Mouse (Mus musculus) liver, embryonic 12.5 days (tissue): ENCODE results near the gene Gtf2h3. TPM values are rescaled to one million over a fixed set of nuclear protein-coding genes. Genes with fewer than 3 reads are reported as not detected.
A peak's percentile ranks its signal among the peaks of the same experiment; 100 is the strongest.
"Not testable (repeated sequence)": the region's sequence is repeated elsewhere in the genome, so short reads cannot be mapped to it uniquely, and the experiment has no call there.

Source experiments
- ATAC-seq: fragments of 200-750 bp; cut with Nextera tagmentation; 2 replicates; pipeline ENCODE4 v1.8.0; 2017; ENCODE audit warnings: moderate number of reproducible peaks, mild to moderate bottlenecking, moderate library complexity
- H3K27ac ChIP-seq: fragments of 300-500 bp; sonication (generic); 2 replicates; pipeline ENCODE4 v1.5.1; 2016; ENCODE audit warnings: mild to moderate bottlenecking
- H3K27me3 ChIP-seq: fragments of 300-500 bp; sonication (generic); replicated peaks from 2 replicates; pipeline ENCODE4 v1.6.1; 2016; ENCODE audit warnings: mild to moderate bottlenecking, moderate library complexity
- H3K36me3 ChIP-seq: fragments of 300-500 bp; sonication (generic); 2 replicates; pipeline ENCODE4 v1.6.1; 2016; ENCODE audit warnings: mild to moderate bottlenecking, moderate library complexity
- H3K4me1 ChIP-seq: fragments of 300-500 bp; sonication (generic); 2 replicates; pipeline ENCODE4 v1.6.1; 2016
- H3K4me2 ChIP-seq: fragments of 300-500 bp; sonication (generic); 2 replicates; pipeline ENCODE4 v1.6.1; 2016; ENCODE audit warnings: mild to moderate bottlenecking, moderate library complexity
- H3K4me3 ChIP-seq: fragments of 300-500 bp; sonication (generic); 2 replicates; pipeline ENCODE4 v1.5.1; 2016; ENCODE audit warnings: mild to moderate bottlenecking, moderate library complexity
- H3K9ac ChIP-seq: fragments of 300-500 bp; sonication (generic); 2 replicates; pipeline ENCODE4 v1.6.1; 2016; ENCODE audit warnings: mild to moderate bottlenecking, moderate library complexity
- H3K9me3 ChIP-seq: fragments of 300-500 bp; sonication (generic); replicated peaks from 2 replicates; pipeline ENCODE4 v1.6.1; 2016; ENCODE audit warnings: mild to moderate bottlenecking, moderate library complexity
- WGBS: fragments of 180-500 bp; shearing (Covaris S2); methylation state at CpG from one replicate; pipeline ENCODE4 v1.1.7; 2016; ENCODE audit not compliant: insufficient replicate concordance; 5-methylcytosine and 5-hydroxymethylcytosine counted together
- polyA plus RNA-seq: library from polyadenylated mRNA; unstranded; fragments of >200 nt; fragmentation: Nextera tagmentation; extraction: Ambion mirVana; gene quantifications from 2 replicates; pipeline ENCODE4 v1.2.1, GENCODE M21; 2016

Gtf2h3 gene
- polyA plus RNA-seq, 1 experiment from 2014 or later: 43.3 TPM

DNA sequence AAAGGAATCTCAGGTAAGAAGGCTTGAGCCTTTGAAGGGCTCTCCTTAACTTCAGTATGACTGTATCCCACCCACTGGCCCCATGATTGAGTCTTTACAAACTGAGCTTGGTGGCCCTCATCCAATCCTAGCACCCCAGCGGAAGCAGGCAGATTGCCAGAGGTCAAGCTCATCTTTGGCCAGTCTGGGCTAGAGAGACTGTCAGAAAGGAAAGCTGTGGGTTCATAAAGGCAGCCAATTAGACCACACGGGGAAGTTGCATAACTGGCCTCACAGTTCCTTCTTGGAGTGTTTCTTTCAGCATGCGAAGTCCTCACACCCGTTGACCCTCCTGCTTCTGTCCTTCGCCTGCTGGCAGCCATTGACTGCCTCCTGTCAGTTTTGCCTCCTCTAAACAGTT lies 3.6 kb downstream of the Gtf2h3 start:
- Histone ChIP-seq H3K9me3 (no peaks in the 10 kb centered on the region), H3K4me2 (no peak overlapping the region), H3K9ac (no peak overlapping the region), H3K27ac (no peak overlapping the region), H3K36me3 (peaks cover 50% of the 10 kb centered on the region), H3K4me3 (no peak overlapping the region), H3K27me3 (no peaks in the 10 kb centered on the region), H3K4me1 (peaks cover 24% of the 10 kb centered on the region)
- 57% methylated on average over 5 of the region's 5 CpGs for WGBS
- no peak for ATAC-seq

GRCm38 (mm10) chr5:124592768-124593167 lies 13.8 kb downstream of the Gtf2h3 start:
- Histone ChIP-seq H3K4me2 (no peak overlapping the region), H3K27me3 (no peaks in the 10 kb centered on the region), H3K36me3 (peaks cover 71% of the 10 kb centered on the region), H3K9me3 (no peaks in the 10 kb centered on the region), H3K4me1 (no peaks in the 10 kb centered on the region), H3K27ac (no peak overlapping the region), H3K9ac (no peak overlapping the region), H3K4me3 (no peak overlapping the region)
- no peak for ATAC-seq
- WGBS: 86% methylated on average over 3 of the region's 3 CpGs

GRCm38 (mm10) chr5:124598224-124599174 lies 19.6 kb downstream of the Gtf2h3 start:
- WGBS: 9% methylated on average over 30 of the region's 30 CpGs
- peak overlapping the region; percentile 68 for H3K4me3 ChIP-seq
- no peaks in the 10 kb centered on the region for H3K9me3 ChIP-seq

GRCm38 (mm10) chr5:124599726-124600125 lies 20.8 kb downstream of the Gtf2h3 start:
- not testable (repeated sequence) for H3K4me3 ChIP-seq, H3K27me3 ChIP-seq, H3K9me3 ChIP-seq, H3K27ac ChIP-seq, H3K4me2 ChIP-seq, ATAC-seq, H3K9ac ChIP-seq
- H3K36me3 ChIP-seq: peaks cover 21% of the 10 kb centered on the region
- WGBS: 23% methylated on average over 8 of the region's 8 CpGs
- peaks cover 15% of the 10 kb centered on the region for H3K4me1 ChIP-seq

More at GRCm38 (mm10) chr5:124598224-124599174, 19.6 kb downstream of the Gtf2h3 start:
- Histone ChIP-seq H3K36me3 (peaks cover 33% of the 10 kb centered on the region), H3K9ac (peak overlapping the region; percentile 53), H3K27ac (no peak overlapping the region), H3K4me2 (peak overlapping the region; percentile 83), H3K27me3 (no peaks in the 10 kb centered on the region), H3K4me1 (peaks cover 12% of the 10 kb centered on the region)
- ATAC-seq: peak; percentile 95

GRCm38 (mm10) chr5:124602349-124602748 lies 23.4 kb downstream of the Gtf2h3 start:
- Histone ChIP-seq H3K4me3 (no peak overlapping the region), H3K36me3 (no peaks in the 10 kb centered on the region), H3K9ac (no peak overlapping the region), H3K27me3 (no peaks in the 10 kb centered on the region), H3K9me3 (no peaks in the 10 kb centered on the region), H3K27ac (no peak overlapping the region), H3K4me1 (peaks cover 17% of the 10 kb centered on the region), H3K4me2 (no peak overlapping the region)
- no peak for ATAC-seq
- 45% methylated on average over 5 of the region's 5 CpGs for WGBS

DNA sequence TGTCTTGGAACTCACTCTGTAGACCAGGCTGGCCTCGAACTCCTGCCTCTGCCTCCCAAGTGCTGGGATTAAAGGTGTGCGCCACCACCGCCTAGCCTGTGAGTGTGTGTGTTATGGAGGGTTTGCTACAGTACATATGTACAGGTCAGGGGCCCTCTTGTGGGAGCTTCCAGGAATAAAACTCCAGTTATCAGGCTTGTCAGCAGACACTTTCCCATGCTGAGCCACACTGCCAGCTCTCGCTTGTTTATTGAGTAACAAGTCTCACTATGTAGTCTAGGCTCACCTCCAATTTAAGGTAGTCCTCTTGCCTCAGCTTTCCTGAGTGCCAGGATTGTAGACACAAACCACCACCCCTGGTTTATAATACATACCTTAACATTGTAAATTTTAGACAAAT lies 25.4 kb downstream of the Gtf2h3 start:
- WGBS: 70% methylated on average over 4 of the region's 4 CpGs
- ATAC-seq: no peak
- no peaks in the 10 kb centered on the region for H3K36me3 ChIP-seq
- H3K9me3 ChIP-seq: no peaks in the 10 kb centered on the region
- H3K4me2 ChIP-seq: no peak overlapping the region
- no peak overlapping the region for H3K9ac ChIP-seq
- no peaks in the 10 kb centered on the region for H3K27me3 ChIP-seq
- peaks cover 5% of the 10 kb centered on the region; the same call in 1 of the 2 replicates for H3K4me1 ChIP-seq
- H3K27ac ChIP-seq: no peak overlapping the region
- no peak overlapping the region for H3K4me3 ChIP-seq

GRCm38 (mm10) chr5:124605041-124605622 lies 26.2 kb downstream of the Gtf2h3 start:
- peak; percentile 67 for ATAC-seq
- H3K4me2 ChIP-seq: no peak overlapping the region
- H3K27me3 ChIP-seq: no peaks in the 10 kb centered on the region

DNA sequence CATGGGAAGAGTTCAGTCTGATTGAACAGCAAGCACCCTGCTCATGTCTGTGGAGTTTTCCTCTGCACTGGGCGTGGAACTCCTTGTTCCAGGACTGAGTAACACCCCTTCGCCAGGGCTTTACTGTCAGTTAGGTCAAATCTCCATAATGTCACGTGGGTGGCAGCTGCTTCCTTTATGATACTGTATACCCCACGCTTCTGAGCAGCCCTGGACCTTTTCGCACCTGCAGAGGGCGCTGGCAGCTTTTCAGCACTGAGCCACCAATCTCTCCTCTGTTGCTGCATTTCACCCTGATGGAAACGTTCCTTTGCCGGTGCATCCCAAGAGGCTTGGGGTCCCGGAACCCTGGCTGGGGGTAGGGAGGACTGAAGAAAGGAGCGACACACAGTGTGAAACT lies 32.0 kb downstream of the Gtf2h3 start:
- H3K36me3 ChIP-seq: no peaks in the 10 kb centered on the region
- H3K4me2 ChIP-seq: no peak overlapping the region
- WGBS: 51% methylated on average over 10 of the region's 10 CpGs
- H3K9me3 ChIP-seq: no peaks in the 10 kb centered on the region
- no peaks in the 10 kb centered on the region for H3K27me3 ChIP-seq
- no peak overlapping the region for H3K4me3 ChIP-seq
- no peak overlapping the region for H3K9ac ChIP-seq
- H3K27ac ChIP-seq: no peak overlapping the region
- ATAC-seq: peak; percentile 21
- no peaks in the 10 kb centered on the region for H3K4me1 ChIP-seq

More at GRCm38 (mm10) chr5:124605041-124605622, 26.2 kb downstream of the Gtf2h3 start:
- no peak overlapping the region for H3K4me3 ChIP-seq
- H3K4me1 ChIP-seq: peaks cover 5% of the 10 kb centered on the region; the same call in 1 of the 2 replicates
- no peak overlapping the region for H3K9ac ChIP-seq
- H3K27ac ChIP-seq: no peak overlapping the region
- 65% methylated on average over 17 of the region's 17 CpGs for WGBS
- H3K36me3 ChIP-seq: no peaks in the 10 kb centered on the region
- no peaks in the 10 kb centered on the region for H3K9me3 ChIP-seq

- no peak overlapping the region for H3K9ac ChIP-seq
- H3K27ac ChIP-seq: no peak overlapping the region
- H3K4me2 ChIP-seq: no peak overlapping the region
- H3K36me3 ChIP-seq: no peaks in the 10 kb centered on the region
- 50% methylated on average over 11 of the region's 11 CpGs for WGBS
- no peaks in the 10 kb centered on the region for H3K4me1 ChIP-seq
- ATAC-seq: no peak
- no peaks in the 10 kb centered on the region for H3K9me3 ChIP-seq
- H3K4me3 ChIP-seq: no peak overlapping the region
- H3K27me3 ChIP-seq: no peaks in the 10 kb centered on the region
Measured at GRCm38 (mm10) chr5:124614709-124615108, 35.8 kb downstream of the Gtf2h3 start.

GRCm38 (mm10) chr5:124618711-124619110 lies 39.8 kb downstream of the Gtf2h3 start:
- no peak for ATAC-seq
- H3K4me1 ChIP-seq: no peaks in the 10 kb centered on the region
- 76% methylated on average over 10 of the region's 10 CpGs for WGBS

GRCm38 (mm10) chr5:124621362-124621761 lies 42.4 kb downstream of the Gtf2h3 start:
- no peak overlapping the region for H3K4me3 ChIP-seq
- H3K4me1 ChIP-seq: no peaks in the 10 kb centered on the region
- no peak overlapping the region for H3K9ac ChIP-seq
- no peaks in the 10 kb centered on the region for H3K9me3 ChIP-seq
- 75% methylated on average over 13 of the region's 13 CpGs for WGBS
- H3K4me2 ChIP-seq: no peak overlapping the region
- no peak overlapping the region for H3K27ac ChIP-seq
- no peak for ATAC-seq
- no peaks in the 10 kb centered on the region for H3K27me3 ChIP-seq
- H3K36me3 ChIP-seq: no peaks in the 10 kb centered on the region

More at GRCm38 (mm10) chr5:124618711-124619110, 39.8 kb downstream of the Gtf2h3 start:
- no peak overlapping the region for H3K4me2 ChIP-seq
- H3K27me3 ChIP-seq: no peaks in the 10 kb centered on the region
- no peaks in the 10 kb centered on the region for H3K9me3 ChIP-seq
- H3K9ac ChIP-seq: no peak overlapping the region
- H3K36me3 ChIP-seq: no peaks in the 10 kb centered on the region
- no peak overlapping the region for H3K27ac ChIP-seq
- H3K4me3 ChIP-seq: no peak overlapping the region

GRCm38 (mm10) chr5:124622890-124623289 lies 44.0 kb downstream of the Gtf2h3 start:
- H3K4me1 ChIP-seq: peaks cover 3% of the 10 kb centered on the region
- H3K4me3 ChIP-seq: no peak overlapping the region
- ATAC-seq: no peak
- H3K9me3 ChIP-seq: no peaks in the 10 kb centered on the region
- 59% methylated on average over 15 of the region's 15 CpGs for WGBS
- H3K36me3 ChIP-seq: no peaks in the 10 kb centered on the region
- H3K27ac ChIP-seq: no peak overlapping the region
- H3K27me3 ChIP-seq: no peaks in the 10 kb centered on the region
- H3K9ac ChIP-seq: no peak overlapping the region
- H3K4me2 ChIP-seq: no peak overlapping the region
